Mouse (Mus musculus): ENCODE data around the gene Uqcrc2. TPM values are rescaled to one million over a fixed set of nuclear protein-coding genes. Genes with fewer than 3 reads are reported as not detected.

The Uqcrc2 gene
- polyA plus RNA-seq (2012): 8.3 and 8.6 TPM in 2 replicates

DNA sequence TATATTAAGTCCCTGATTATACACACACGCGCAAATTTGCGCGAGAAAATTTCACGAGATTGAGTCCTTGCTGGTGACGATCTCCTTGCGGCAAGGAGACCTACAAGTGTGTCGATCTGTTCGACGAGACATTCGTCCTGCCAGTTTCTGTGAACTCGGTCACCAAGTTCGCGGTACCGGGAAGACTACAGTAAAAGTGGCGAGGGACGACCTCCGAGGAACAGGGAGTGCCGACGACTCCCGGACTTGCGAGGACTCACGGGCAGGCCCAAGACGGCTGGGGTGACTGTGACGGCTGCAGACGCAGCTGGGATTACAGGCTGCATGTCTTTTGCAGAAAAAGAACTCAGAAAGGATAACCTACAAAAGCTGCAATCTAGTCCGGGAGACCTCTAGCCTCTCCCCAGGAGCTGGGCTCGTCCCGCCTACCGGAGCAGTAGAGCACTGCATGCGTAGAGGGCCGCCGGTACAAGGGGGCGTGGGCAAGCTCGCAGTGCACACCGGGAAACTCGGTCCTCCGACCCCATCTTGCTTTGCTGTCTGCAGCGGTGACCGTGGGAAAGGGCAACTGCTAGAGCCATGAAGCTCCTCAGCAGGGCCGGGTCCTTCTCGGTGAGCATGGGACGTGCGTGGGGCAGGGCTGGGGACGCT is at the start of gene Uqcrc2:
TSS of gene Uqcrc2 (plus strand) at position 466 of the 651 bp plus-strand sequence.

DNA sequence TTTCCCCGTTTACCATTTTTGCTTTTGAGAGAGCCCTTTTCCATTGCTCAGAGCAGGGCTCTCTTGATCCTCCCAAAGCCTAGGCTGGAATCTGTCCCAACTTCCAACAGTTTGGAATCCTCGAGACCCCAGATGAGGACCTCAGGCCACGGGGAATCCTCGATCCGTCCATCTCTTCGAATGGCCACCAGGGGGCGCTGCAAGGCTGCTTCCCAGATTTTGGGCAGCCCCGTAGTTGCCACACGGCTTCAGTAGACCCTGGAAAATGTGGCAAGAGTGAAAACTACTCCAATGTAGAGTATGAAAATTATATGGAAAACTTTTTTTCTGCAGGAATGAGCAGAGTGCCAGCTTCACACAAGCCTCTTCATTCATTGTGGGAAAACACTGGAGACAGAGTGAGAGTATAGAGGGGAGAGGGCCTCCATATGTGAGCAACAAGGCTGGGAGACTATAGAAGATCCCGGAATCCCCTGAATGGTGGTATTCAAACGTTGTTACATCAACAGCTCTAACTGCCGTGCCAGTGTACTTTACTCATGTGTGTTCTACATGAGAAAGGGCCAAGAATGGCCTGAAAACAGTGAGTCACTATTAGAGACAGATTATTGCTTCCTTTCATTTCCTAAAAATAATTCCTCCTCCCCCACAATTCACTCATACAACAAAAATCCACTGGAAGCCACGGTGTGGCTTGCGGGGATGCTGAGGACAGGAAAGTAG is 35.3 kb downstream of the Uqcrc2 start, which contains the start of gene Pdzd9:
TSS of gene Pdzd9 (minus strand) at position 191 of the 723 bp plus-strand sequence.

DNA sequence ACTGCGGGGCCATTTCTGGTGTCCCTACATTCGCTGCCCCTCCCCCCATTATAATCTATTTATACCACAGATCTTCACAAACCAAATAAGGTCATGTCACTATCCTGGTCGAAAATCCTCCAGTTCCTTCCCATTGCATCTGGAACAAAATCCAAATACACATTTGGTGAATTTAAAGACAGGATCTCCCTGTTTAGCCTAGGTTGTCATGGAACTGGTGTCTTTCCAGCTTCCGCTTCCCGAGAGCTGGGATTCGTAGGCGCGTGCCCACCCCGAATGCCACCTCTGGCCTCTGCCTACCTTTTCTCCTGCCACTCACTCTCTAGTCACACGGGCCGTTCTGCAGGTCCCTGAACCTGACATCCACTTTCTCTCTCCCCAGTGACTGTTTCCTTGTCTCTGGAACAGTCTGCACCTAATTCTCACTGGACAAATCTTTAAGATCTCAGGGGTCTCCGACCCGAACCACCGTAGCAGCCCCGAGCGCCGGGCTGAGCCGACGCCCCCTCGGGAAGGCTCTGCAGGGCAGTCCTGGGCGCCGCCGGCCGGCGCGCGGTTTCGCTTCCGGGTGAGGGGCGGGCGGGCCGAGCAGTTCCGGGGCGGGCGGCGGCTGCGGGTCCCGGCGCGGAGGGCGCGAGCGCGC is 42.1 kb downstream of the Uqcrc2 start, which contains the start of gene Mosmo:
TSS of gene Mosmo (plus strand) at position 618 of the 643 bp plus-strand sequence.

Other genes with a start within 250 kb of the Uqcrc2 start
- gene Abca16, start 225.5 kb upstream of the Uqcrc2 start, polyA plus RNA-seq (2012): not detected in 2 replicates
- not detected in 2 replicates for gene Pdzd9, start 35.2 kb downstream of the Uqcrc2 start, polyA plus RNA-seq (2012)
- 18.5 and 20.2 TPM in 2 replicates for gene Mosmo, start 42.4 kb downstream of the Uqcrc2 start, polyA plus RNA-seq (2012)
- gene Vwa3a, start 104.1 kb downstream of the Uqcrc2 start, polyA plus RNA-seq (2012): not detected in 2 replicates
- gene Gm5737, start 177.2 kb downstream of the Uqcrc2 start, polyA plus RNA-seq (2012): not detected in 2 replicates
- 87.6 and 109 TPM in 2 replicates for gene Eef2k, start 207.7 kb downstream of the Uqcrc2 start, polyA plus RNA-seq (2012)